Mouse (Mus musculus) adrenal gland, adult 10 weeks (tissue): ENCODE data around the gene Atg101. TPM values are rescaled to one million over a fixed set of nuclear protein-coding genes. Genes with fewer than 3 reads are reported as not detected.

Experiments used
- polyA plus RNA-seq: library from polyadenylated mRNA; stranded (reverse); fragments of 350-450 nt; fragmentation: Illumina TruSeq; extraction: RNeasy Lipid Tissue Mini Kit (QIAGEN cat#74804); gene quantifications from one replicate; pipeline ENCODE4 v1.2.3, GENCODE M21; 2014; ENCODE audit warnings: low read depth, low replicate concordance

The Atg101 gene
- not detected for polyA plus RNA-seq

GRCm38 (mm10) chr15:101283911-101284750, at the start of gene Atg101:
Atg101 (plus strand) TSS chr15:101284272.

DNA sequence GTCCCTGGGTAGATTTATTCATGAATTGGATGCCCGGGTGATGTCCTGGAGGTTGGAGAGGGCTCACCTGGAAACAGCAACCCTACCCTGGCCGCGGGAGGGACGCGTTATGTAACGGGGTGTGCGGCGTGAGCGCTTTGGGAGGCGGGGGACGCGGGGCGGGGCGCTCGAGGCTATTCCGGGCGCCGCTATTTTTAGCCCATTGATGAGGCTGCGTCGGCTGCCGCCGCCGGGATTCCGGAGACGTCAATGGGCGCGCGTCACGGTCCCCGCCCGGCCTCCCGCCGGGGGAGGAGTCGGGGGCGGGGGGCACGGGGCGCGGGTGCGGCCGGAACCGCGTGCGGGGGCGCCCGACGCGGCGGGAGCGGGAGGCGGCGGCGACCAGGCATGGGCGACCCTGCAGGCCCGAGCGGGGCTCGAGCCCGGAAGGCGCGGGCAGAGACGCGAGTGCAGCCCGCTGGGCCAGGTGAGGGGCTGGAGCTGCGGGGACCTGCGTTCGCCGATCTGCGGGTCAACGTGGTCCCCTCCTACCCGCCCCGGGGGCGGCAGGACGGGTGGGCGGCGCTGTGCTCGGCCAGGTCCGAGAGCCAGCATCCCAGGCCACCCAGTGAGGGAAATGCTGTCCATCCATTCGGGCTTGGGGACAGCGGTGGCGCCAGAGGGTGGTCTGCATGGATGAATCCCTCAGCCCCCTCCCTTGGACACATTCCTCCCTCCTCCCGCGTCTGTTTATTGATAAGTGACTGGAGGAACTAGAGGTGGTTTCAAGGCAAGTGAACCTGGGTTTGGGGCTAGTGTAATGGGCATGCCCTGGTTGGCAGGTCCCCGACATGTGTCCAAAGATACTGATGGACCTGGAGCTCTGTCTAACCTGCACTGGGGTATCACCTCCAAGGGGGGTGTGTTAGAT, 29.9 kb upstream of the Atg101 start, which contains the start of gene Nr4a1:
Nr4a1 (plus strand) TSS at position 384 of the 910 bp plus-strand sequence.

DNA sequence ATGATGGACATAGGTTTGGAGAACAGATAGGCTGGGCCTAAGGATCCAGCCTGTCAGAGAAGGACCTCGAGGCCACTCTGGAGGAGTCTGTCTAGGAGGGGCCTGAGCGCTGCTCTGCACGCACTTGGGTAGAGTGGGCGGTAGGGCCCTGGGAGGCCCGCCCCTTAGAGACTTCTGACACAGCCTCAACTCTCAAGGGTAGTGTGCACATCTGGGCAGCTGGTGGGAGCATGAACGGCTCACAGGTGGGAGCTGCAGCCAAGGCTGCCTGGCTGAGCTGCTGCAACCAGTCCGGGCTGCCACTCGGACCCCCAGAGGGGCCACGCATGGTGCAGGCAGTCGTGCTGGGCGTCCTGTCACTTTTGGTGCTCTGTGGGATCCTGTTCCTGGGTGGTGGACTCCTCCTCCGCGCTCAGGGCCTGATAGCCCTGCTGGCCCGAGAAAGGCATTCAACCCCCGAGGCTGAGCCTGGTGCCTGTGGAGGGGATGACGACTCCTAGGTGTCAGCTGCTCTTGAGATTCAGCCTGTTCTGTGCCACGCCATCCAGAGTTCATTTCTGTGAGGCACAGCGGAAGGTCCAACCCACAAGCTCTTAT, 9.1 kb downstream of the Atg101 start, which contains the start of gene 6030408B16Rik:
6030408B16Rik (plus strand) TSS at position 188 of the 597 bp plus-strand sequence.

Other genes with a start within 250 kb of the Atg101 start
- gene Gm47841, start 236.9 kb upstream of the Atg101 start, polyA plus RNA-seq: not detected
- 0.82 TPM for gene Fignl2, start 205.7 kb upstream of the Atg101 start, polyA plus RNA-seq
- gene Ankrd33, start 168.5 kb upstream of the Atg101 start, polyA plus RNA-seq: not detected
- 1.0 TPM for gene Acvrl1, start 155.8 kb upstream of the Atg101 start, polyA plus RNA-seq
- 4.5 TPM for gene Acvr1b, start 110.2 kb upstream of the Atg101 start, polyA plus RNA-seq
- 0.35 TPM for gene Grasp, start 60.1 kb upstream of the Atg101 start, polyA plus RNA-seq
- 48.2 TPM for gene Nr4a1, start 30.0 kb upstream of the Atg101 start, polyA plus RNA-seq
- gene 6030408B16Rik, start 8.9 kb downstream of the Atg101 start, polyA plus RNA-seq: not detected
- gene Krt80, start 85.9 kb downstream of the Atg101 start, polyA plus RNA-seq: 0.17 TPM
- not detected for gene Krt7, start 126.8 kb downstream of the Atg101 start, polyA plus RNA-seq
- not detected for gene Krt87, start 154.5 kb downstream of the Atg101 start, polyA plus RNA-seq
- not detected for gene Krt88, start 163.5 kb downstream of the Atg101 start, polyA plus RNA-seq
- not detected for gene Krt81, start 179.5 kb downstream of the Atg101 start, polyA plus RNA-seq
- not detected for gene Krt86, start 189.2 kb downstream of the Atg101 start, polyA plus RNA-seq
- gene Krt83, start 207.2 kb downstream of the Atg101 start, polyA plus RNA-seq: not detected
- gene Gm49425, start 233.0 kb downstream of the Atg101 start, polyA plus RNA-seq: not detected
- gene Krt84, start 248.5 kb downstream of the Atg101 start, polyA plus RNA-seq: not detected